Mouse (Mus musculus) embryonic facial prominence, embryonic 14.5 days (tissue): ENCODE data around the gene Arsg. TPM values are rescaled to one million over a fixed set of nuclear protein-coding genes. Genes with fewer than 3 reads are reported as not detected.

ENCODE experiments used
- ATAC-seq: fragments of 200-750 bp; cut with Nextera tagmentation; 2 replicates; pipeline ENCODE4 v1.8.0; 2017; ENCODE audit warnings: low read depth, moderate number of reproducible peaks, moderate TSS enrichment
- DNase-seq: peaks from one replicate; pipeline ENCODE4 v3.0.0-alpha.2; 2015; ENCODE audit warnings: low spot score
- H3K27ac ChIP-seq: fragments of 300-500 bp; sonication (generic); replicated peaks from 2 replicates; pipeline ENCODE4 v1.5.1; 2014; ENCODE audit warnings: low read depth, mild to moderate bottlenecking, low read length, moderate library complexity
- H3K27me3 ChIP-seq: fragments of 300-500 bp; sonication (generic); replicated peaks from 2 replicates; pipeline ENCODE4 v1.6.1; 2014; ENCODE audit warnings: low read length; ENCODE audit not compliant: control insufficient read depth, insufficient read depth
- H3K36me3 ChIP-seq: fragments of 300-500 bp; sonication (generic); 2 replicates; pipeline ENCODE4 v1.6.1; 2014; ENCODE audit warnings: low read length, mixed read lengths; ENCODE audit not compliant: control insufficient read depth, insufficient read depth
- H3K4me1 ChIP-seq: fragments of 300-500 bp; sonication (generic); 2 replicates; pipeline ENCODE4 v1.6.1; 2014; ENCODE audit warnings: antibody characterized with exemption, low read length; ENCODE audit not compliant: control insufficient read depth, insufficient read depth
- H3K4me2 ChIP-seq: fragments of 300-500 bp; sonication (generic); 2 replicates; pipeline ENCODE4 v1.6.1; 2014; ENCODE audit warnings: low read depth, mild to moderate bottlenecking, low read length, moderate library complexity, mixed read lengths
- H3K4me3 ChIP-seq: fragments of 300-500 bp; sonication (generic); 2 replicates; pipeline ENCODE4 v1.5.1; 2014; ENCODE audit warnings: low read depth, mild to moderate bottlenecking, low read length
- H3K9ac ChIP-seq: fragments of 300-500 bp; sonication (generic); 2 replicates; pipeline ENCODE4 v1.6.1; 2014; ENCODE audit warnings: low read depth, mild to moderate bottlenecking, low read length, moderate library complexity, mixed read lengths
- H3K9me3 ChIP-seq: fragments of 300-500 bp; sonication (generic); 2 replicates; pipeline ENCODE4 v1.6.1; 2016; ENCODE audit warnings: low read length; ENCODE audit not compliant: control insufficient read depth
- WGBS: fragments of 180-500 bp; shearing (Covaris S2); extraction: QIAGEN DNeasy Blood & Tissue Kit; methylation state at CpG from one replicate; pipeline ENCODE4 v1.1.7; 2014; 5-methylcytosine and 5-hydroxymethylcytosine counted together
- polyA plus RNA-seq: library from polyadenylated mRNA; unstranded; fragments of >200 nt; fragmentation: Nextera tagmentation; extraction: Ambion mirVana; gene quantifications from 2 replicates; pipeline ENCODE4 v1.2.1, GENCODE M21; 2014

Arsg gene
- polyA plus RNA-seq, 1 experiment from 2014 or later: 4.3 TPM

DNA sequence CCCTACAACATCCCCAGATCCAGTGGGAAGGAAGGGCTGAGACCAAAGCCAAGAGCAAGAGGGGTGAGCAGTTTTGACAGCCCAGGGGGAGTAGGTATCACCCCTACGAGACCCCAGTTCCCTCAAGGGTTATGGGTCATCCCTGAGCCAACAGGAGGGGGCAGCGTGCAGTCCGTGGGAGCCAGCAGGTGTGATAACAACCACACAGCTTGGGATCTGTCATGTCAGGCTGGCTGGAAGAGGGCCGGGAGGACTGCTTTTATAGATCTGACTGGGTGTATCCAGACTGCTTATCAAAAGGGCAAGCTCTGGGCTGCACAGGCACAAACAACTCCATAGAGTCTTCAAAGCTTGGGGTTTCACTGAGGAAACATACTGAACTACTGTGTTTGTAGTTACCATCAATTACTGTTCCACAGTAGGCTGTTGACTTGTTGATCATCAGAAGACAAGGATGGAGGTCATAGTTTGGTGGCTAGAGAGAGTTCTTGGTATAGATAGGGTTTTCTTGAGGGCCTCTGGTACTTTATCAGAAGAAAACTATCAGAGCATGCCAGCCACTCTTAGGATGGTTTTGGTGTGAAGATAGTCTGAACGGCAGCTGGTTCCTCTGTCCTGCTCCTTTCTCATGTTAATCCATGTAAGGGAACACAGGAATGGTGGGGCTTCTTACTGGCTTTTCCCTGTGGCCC is 76.6 kb downstream of the Arsg start:
- Histone ChIP-seq H3K4me1 (peaks cover 18% of the 10 kb centered on the region), H3K27me3 (no peaks in the 10 kb centered on the region), H3K4me2 (no peak overlapping the region), H3K4me3 (no peak overlapping the region), H3K9me3 (no peaks in the 10 kb centered on the region), H3K36me3 (no peaks in the 10 kb centered on the region), H3K9ac (no peak overlapping the region), H3K27ac (no peak overlapping the region)
- WGBS: 79% methylated on average over 5 of the region's 5 CpGs
- DNase-seq (no peak), ATAC-seq (no peak)

DNA sequence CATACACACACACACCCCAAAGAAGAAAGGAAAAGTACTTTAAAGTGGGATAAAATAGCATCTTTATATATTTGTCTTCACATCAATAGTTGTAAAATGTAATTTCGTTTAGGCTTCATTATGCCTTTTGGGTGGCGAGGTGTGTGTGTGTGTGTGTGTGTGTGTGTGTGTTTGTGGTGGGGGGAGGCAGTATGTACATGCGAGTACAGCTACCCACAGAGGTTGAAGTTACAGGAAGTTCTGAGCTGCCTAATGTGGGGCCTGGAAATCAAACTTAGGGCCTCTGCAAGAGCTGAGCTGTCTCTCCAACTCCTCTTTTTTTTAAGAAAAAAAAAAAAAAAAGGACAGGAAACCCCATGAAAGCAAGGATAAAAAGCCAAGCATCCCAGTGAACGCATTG is 80.7 kb downstream of the Arsg start:
- Histone ChIP-seq H3K36me3 (no peaks in the 10 kb centered on the region), H3K4me1 (no peaks in the 10 kb centered on the region), H3K4me2 (no peak overlapping the region), H3K4me3 (no peak overlapping the region), H3K9ac (no peak overlapping the region), H3K27ac (peak overlapping the region; percentile 2; the same call in 1 of the 2 replicates), H3K27me3 (no peaks in the 10 kb centered on the region), H3K9me3 (no peaks in the 10 kb centered on the region)
- 61% methylated on average over 4 of the region's 4 CpGs for WGBS
- DNase-seq (no peak), ATAC-seq (no peak)

DNA sequence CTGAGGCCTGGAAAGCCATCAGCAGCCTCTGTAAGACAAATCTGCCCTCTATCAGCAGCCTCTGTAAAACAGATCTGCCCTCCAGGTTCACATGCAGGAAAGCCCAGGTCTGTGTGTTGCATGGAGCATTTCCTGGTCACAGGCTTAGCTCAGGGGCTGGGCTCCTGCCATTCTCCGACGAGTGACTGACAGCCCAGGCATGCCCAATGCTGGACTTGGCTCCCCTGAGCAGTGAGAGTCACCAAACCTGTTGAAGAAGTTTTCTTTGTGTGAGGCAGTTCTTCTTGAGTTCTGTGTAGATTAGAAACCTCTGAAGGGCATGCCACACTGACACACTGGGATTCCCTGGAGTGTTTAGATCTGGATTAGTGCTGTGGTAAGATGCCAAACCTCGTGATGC is 81.3 kb downstream of the Arsg start:
- Histone ChIP-seq H3K4me2 (no peak overlapping the region), H3K36me3 (no peaks in the 10 kb centered on the region), H3K4me1 (no peaks in the 10 kb centered on the region), H3K27ac (peak overlapping the region; percentile 2; the same call in 1 of the 2 replicates), H3K27me3 (no peaks in the 10 kb centered on the region), H3K9me3 (no peaks in the 10 kb centered on the region), H3K4me3 (no peak overlapping the region), H3K9ac (no peak overlapping the region)
- peak; percentile 91 for ATAC-seq
- WGBS: 21% methylated on average over 3 of the region's 3 CpGs
- peak; percentile 87 for DNase-seq

DNA sequence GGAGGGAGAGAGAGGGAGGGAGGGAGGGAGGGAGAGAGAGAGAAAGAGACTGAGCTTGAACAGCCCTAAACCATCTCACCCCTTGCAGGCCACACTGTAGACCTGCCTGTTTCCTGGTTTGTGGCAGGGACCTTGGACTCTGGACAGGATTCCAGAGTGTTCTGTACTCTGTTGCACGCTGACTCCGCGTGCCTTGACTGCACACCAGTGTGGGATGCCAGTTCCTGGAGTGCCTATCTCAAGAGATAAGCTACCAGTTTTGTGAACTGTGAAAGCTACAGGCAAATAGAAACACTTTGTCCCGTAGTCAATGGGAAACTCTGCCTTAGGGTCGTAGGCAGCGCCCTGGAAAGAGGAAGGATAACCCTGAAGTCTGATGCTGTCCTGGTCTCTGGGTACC is 83.0 kb downstream of the Arsg start:
- Histone ChIP-seq H3K9ac (no peak overlapping the region), H3K4me2 (no peak overlapping the region), H3K36me3 (no peaks in the 10 kb centered on the region), H3K27me3 (no peaks in the 10 kb centered on the region), H3K4me1 (peaks cover 4% of the 10 kb centered on the region; the same call in 1 of the 2 replicates), H3K27ac (no peak overlapping the region), H3K9me3 (no peaks in the 10 kb centered on the region), H3K4me3 (no peak overlapping the region)
- 89% methylated on average over 6 of the region's 6 CpGs for WGBS
- ATAC-seq (no peak), DNase-seq (no peak)

DNA sequence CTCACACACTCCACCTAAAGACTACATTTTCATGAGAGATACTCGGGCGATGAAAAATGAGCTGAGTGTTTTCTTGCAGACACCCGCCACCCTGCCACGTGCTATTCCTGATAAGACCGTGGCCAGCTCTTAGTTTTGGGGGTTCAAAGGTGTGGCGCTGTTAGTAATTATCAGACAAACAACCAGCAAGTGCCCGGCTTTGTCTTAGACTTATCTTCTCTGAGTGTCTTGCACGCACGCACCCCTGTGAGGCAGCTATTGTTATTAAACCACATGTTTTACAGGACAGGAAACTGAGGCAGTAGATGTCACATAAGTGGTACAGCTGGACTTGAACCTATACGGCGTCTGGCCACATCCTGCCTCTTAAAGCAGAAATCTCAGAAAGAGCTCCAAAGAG is 84.2 kb downstream of the Arsg start:
- DNase-seq (no peak), ATAC-seq (no peak)
- no peak overlapping the region for H3K4me3 ChIP-seq
- H3K9me3 ChIP-seq: no peaks in the 10 kb centered on the region
- no peak overlapping the region for H3K9ac ChIP-seq
- H3K4me2 ChIP-seq: no peak overlapping the region
- no peaks in the 10 kb centered on the region for H3K27me3 ChIP-seq
- no peaks in the 10 kb centered on the region for H3K36me3 ChIP-seq
- H3K4me1 ChIP-seq: peaks cover 17% of the 10 kb centered on the region
- no peak overlapping the region for H3K27ac ChIP-seq
- WGBS: 79% methylated on average over 11 of the region's 11 CpGs

DNA sequence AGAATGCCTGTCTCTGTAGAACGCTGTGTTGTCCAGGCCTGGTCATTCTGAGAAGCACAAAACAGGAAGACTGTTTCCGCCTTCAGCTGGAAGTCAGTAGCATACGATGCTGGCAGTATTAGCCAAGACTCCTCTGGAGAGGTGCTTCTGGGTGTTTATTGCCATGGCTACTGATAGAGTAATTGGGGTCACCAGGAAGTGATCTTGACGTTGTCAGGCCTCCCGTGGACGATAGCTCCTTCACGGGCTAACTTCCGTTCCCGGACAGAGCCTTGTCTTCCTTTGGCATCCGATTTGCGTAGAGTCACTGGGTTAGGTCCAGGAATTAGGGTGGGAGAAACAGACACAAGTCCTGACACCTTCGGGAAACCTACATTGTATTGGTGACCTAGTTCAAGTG is 86.1 kb downstream of the Arsg start:
- Histone ChIP-seq H3K27me3 (no peaks in the 10 kb centered on the region), H3K4me1 (peaks cover 17% of the 10 kb centered on the region), H3K36me3 (no peaks in the 10 kb centered on the region), H3K4me3 (no peak overlapping the region), H3K27ac (no peak overlapping the region), H3K4me2 (no peak overlapping the region), H3K9me3 (no peaks in the 10 kb centered on the region), H3K9ac (no peak overlapping the region)
- ATAC-seq (no peak), DNase-seq (no peak)
- 87% methylated on average over 12 of the region's 12 CpGs for WGBS

DNA sequence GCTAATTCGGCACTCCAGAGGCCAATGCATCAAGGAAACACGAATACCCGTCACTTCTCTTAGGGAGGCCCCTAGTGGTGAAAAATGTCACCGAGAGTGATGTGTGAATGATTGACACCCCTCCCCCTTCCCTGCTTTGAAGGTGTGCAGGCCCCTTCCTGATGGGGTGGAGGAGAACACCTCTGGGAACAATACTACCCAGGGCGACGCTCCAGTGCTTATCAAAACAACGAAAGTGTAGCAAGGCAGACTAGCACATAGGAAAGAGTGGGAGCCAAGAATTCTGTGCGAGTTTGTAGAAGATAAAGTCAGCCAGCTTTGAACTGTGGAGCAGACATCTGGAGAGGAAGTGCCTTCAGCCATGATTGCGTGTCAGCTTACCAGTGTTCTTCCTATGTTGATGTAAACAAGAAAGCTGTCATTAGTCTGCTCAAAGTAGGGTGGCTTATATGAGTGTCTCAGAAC is 87.7 kb downstream of the Arsg start:
- Histone ChIP-seq H3K9ac (no peak overlapping the region), H3K36me3 (no peaks in the 10 kb centered on the region), H3K27ac (peak overlapping the region; percentile 58), H3K27me3 (no peaks in the 10 kb centered on the region), H3K4me2 (no peak overlapping the region), H3K4me3 (no peak overlapping the region), H3K4me1 (peaks cover 17% of the 10 kb centered on the region), H3K9me3 (no peaks in the 10 kb centered on the region)
- WGBS: 23% methylated on average over 9 of the region's 9 CpGs
- ATAC-seq (peak; percentile 60; the same call in 1 of the 2 replicates), DNase-seq (peak; percentile 56)

DNA sequence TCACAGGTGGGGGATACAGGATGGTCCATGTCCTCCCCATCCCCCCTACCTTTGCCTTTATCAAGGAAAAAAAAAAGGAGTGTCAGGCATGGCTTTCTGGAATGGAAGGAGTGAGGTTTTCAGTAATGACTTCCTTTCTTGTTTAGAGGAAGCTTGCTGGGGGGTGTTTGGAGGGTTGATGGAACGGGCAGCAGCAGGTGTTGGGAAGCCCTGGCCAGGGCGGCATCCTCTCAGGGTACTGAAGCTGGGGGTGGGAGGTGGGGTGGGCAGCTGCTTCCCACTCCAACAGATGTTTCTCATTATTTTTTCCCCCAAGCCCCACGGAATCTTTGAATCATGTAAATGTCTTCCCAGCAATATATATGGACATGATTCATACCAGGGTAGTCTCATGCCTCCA is 88.3 kb downstream of the Arsg start:
- peak; percentile 60; the same call in 1 of the 2 replicates for ATAC-seq
- peak overlapping the region; percentile 58 for H3K27ac ChIP-seq
- DNase-seq: peak; percentile 60
- no peaks in the 10 kb centered on the region for H3K9me3 ChIP-seq
- H3K27me3 ChIP-seq: no peaks in the 10 kb centered on the region
- no peaks in the 10 kb centered on the region for H3K36me3 ChIP-seq
- peaks cover 17% of the 10 kb centered on the region for H3K4me1 ChIP-seq
- H3K9ac ChIP-seq: no peak overlapping the region
- no peak overlapping the region for H3K4me2 ChIP-seq
- WGBS: 33% methylated on average over 2 of the region's 3 CpGs
- H3K4me3 ChIP-seq: no peak overlapping the region

DNA sequence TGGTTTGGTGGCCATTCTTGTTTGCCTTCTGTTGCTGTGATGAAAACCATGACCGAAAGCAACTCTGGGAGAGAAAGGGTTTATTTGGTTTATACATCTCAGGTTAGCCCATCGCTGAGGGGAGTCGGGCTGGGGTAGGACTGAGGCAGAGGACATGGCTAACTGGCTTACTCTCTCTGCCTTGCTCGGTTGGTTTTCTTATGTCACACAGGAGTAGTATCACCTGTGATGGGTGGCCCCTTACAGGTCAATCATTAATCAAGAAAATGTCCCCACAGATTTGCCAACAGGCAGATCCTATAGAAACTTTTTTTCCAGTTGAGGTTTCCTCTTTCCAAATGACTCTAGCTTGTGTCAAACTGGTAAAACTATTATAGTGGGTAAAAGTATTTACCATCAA is 90.5 kb downstream of the Arsg start:
- DNase-seq: no peak
- no peaks in the 10 kb centered on the region for H3K36me3 ChIP-seq
- WGBS: 84% methylated on average over 4 of the region's 4 CpGs
- H3K4me3 ChIP-seq: no peak overlapping the region
- no peak overlapping the region for H3K9ac ChIP-seq
- no peak overlapping the region for H3K27ac ChIP-seq
- H3K27me3 ChIP-seq: no peaks in the 10 kb centered on the region
- H3K4me2 ChIP-seq: no peak overlapping the region
- H3K4me1 ChIP-seq: peaks cover 17% of the 10 kb centered on the region
- no peaks in the 10 kb centered on the region for H3K9me3 ChIP-seq
- no peak for ATAC-seq
